Mouse (Mus musculus): ENCODE measurements around the gene Cd300ld4.
"Not testable (repeated sequence)": the region's sequence is repeated elsewhere in the genome, so short reads cannot be mapped to it uniquely, and the experiment has no call there.

The Cd300ld4 gene

DNA sequence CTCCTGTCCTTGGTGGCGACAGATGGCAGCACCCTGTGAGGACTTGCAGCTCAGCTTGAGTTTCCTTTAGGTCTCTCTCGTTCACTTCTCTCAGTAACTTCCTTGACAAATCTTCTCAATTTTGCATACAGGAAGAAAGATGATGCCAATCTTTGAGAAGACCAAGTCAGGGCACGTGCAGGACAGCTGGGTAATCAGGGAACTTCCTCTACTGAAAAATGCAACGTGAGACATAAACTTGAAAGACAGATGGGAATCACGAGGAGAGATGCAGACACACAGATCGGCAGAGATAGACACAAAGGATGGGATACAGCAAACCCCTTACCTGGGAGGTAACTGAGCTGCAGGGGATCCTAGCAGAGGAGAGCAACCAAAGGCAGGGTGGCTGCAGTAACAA is at the start of gene Cd300ld4:
Cd300ld4 (minus strand) TSS at position 101 of the 400 bp plus-strand sequence.
- not testable (repeated sequence) for DNase-seq (ENCODE audit: low spot score)

DNA sequence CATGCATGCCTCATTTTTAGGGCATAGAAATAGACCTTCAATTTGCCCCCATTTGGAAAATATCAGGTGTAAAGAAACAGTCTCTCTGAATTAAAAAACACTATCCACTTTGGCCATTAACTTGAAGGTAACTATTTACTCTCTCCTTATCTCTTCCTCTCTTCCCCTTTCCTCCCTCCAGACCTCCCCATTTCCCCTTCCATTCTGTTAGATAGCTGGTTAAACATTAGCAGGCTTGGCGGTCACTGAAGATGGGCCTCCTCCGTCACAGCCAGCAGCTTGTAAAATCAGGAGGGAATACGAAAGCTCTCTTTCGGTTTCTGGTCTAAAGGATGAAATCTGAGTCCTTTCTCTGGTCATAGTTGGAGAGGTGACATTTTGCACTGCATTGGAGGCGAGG is 49.0 kb upstream of the Cd300ld4 start:
- DNase-seq (ENCODE audit: low spot score) = no peak

DNA sequence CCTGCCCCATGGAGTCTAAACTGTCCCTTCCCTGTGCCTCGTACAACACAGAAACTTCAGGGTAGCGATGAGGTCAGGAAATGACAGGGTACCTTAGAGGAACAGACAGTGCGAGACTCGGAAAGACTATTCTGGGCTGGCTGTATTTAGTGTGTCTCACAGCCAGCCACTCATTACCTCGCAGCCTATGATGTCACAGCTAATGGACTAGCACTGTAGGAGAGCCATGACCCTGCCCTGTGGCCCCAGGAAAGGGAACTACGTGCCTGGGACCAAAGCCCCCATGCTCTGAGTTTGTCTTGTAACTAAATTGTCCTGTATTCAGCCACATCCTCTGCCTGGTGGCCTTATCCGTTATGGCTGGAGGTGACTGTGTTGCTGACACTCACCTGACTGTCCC is 48.6 kb upstream of the Cd300ld4 start:
- DNase-seq (ENCODE audit: low spot score) = no peak

DNA sequence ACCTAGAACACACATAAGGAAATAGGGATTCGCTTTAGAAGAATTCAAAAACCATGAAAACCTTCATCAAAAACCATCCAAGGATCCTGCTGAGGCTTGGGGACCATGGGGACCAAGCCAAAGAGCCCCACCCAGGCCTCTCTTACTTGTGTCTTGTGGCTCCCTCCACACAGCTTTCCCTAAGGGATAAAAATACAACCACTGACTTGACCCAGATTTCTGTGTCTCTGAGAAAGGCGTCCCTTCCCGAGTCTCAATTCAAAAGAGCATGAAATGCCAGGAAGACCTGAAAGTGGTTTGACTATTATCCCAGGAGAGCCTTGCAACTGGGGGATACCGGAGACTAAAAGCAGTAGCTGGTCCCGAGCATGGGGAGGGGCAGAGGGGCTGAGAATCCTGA is 46.2 kb upstream of the Cd300ld4 start:
- no peak for DNase-seq (ENCODE audit: low spot score)

DNA sequence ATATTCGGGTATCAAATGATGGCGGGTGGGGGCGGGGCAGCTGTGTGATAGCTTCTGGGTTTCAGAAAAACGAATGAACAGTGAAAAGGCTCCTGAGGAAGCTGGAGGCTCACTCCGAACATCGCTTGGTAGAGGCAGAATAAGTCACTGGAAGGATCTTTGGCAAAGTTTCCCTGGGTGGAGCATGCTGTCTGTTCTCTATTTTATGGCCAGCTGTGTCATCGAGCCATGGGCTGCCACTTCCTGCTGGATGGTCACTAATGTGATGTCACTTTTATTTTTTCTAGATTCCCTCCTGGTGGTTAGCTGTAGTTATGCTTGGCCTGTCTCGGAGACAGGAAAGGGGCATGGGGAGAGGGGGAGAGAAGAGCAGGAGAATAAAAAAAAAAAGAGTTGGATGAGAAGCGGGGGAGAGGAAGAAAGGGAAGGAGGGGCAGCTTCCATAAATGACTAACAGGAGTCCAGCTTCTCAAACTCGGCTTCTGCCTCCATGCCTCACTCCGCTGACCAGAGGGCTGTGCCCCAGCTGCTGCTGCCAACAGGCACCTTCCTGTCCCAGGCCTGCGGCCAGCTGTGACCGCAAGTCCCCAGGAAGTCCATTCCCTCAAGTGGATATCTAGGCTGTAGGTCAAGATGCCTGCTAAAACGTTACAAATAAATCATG is 45.0 kb upstream of the Cd300ld4 start:
- no peak for DNase-seq (ENCODE audit: low spot score)

DNA sequence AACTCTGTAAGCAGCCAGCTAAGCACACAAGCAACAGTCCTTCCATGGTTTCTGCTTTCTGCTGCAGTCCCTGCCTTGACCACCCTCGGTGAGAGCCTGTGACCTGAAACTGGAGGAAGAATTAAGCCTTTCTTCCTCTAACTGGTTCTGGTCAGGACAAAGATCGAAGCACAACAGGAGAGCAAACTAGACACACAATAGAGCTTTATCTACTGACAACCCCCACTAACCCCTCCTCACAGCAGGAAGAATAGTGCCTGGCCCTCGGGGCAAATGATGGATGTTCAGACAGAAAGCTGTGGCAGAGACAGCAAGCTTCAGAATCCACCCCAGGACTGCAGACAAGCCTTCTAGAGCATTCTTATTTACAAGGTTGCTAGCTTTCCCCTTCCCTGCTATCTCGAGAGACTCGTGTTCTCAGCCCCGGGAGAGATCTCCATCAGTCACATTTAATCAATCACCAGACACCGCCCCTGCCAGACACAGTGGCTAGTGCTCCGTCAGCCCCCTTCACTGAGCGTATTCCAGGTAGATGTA is 44.3 kb upstream of the Cd300ld4 start:
- DNase-seq (ENCODE audit: low spot score) = no peak

DNA sequence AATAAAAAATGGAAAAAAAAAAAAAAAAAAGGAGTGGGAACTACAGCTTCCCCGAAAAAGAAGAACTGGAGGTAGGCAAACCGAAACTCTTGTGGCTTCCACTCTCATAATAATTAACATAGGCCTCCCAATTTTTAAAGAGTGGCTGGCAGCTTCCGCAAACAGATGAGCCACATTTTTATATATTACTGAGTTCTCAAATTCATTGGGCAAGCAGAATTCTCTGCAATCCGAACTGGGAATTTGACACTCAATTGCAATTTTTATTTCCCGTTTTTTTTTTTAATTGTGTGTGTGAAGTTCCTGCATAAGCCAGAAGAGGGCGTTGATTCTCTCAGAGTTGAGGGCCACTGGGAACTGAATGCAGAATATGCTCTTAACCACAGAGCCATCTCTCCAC is 40.0 kb upstream of the Cd300ld4 start:
- DNase-seq (ENCODE audit: low spot score) = no peak

DNA sequence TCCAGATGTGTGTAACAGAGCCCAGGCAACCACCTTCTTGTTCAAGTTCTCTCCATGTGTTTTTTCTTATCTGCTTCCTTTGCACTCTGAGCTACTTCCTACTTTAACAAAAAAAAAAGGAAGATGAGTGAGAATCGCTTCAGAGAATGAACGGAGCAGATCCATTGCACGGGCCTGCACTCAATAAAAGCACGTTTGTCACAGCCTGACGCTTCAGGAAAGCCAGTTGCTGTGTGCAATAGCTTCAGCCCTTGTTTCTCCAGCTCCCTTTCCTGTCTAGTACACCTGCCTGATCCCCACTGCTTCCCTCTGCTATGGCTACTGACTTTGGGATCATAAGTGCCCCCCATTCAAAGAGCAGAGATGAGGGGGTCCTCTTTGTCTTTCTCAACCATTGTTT is 35.3 kb upstream of the Cd300ld4 start, which contains the start of gene Cd300e:
Cd300e (minus strand) TSS at position 101 of the 400 bp plus-strand sequence.
- DNase-seq (ENCODE audit: low spot score) = no peak

DNA sequence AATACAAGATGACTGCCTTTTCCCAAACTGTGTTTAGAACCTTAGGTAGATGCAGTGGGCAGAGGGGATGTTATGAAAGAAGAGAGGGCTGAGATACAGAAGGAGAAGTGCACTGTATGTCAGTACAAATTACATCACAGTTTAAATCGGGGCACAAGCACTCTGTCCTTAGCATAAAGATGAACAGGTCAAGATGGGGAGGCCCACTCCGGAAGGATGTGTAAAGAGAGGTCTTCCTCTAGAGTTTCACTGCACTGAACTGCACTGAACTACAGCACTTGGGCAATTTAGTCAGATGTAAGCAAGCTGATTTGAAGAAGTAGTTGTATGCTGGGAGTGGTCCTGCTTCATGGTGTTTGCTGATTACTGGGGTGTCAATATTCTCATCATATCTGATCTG is 33.0 kb upstream of the Cd300ld4 start:
- DNase-seq (ENCODE audit: low spot score) = no peak

DNA sequence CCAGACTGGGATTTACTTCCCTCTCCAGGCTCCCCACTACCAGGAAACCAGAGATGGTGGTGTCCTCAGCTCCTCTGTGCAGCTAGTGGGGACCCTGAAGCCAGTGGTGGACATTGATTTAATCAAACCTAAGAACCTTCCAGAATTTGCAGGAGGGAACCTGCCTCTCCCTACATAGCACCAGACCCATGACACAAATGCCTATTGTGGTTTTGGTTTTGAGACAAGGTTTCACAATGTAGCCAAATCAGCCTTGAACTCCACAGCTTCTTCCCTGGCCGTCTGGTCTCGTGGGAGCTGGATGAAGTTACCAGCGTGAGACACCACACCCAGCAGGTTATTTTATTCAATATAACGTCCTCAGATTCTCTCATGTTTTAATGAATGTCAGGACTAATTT is 31.9 kb upstream of the Cd300ld4 start:
- DNase-seq (ENCODE audit: low spot score) = no peak

DNA sequence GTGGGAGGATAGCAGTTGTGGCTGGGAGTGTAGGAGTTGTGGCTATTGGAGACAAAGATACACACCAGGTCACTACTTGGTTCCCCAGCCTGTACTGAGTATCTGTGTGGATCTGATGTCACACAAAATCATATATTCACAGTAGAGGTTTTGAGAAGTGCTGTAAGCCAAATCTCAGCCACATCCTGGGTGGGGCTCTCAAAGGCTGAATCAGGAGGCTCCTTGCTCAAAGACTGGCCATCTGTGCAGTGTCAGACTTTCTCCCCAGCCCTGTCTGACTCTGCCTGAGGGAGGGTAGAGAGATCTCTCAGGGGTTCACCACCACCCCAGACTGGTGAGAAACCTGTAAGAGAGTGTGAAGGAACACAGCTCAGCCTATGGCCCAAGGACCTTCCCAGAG is 27.7 kb upstream of the Cd300ld4 start:
- DNase-seq (ENCODE audit: low spot score) = no peak

DNA sequence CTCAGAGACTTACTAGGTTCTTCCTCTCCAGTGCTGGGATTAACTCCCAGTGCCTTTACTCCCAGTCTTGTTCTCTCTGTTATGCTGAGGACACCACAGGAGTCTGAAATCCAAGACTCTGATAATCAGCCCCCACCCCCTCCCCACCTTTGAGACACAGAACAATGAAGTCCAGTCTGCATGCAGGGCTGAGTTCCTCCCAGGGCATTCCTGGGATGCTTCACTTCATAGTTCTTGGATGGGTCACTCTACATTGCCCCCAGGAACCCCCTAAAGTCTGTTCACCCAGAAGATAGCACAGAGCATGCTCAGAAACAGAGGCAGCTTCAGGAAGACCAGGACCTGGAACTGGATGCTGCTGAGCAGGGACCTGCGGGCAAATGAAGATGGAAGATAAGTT is 26.2 kb upstream of the Cd300ld4 start:
- DNase-seq (ENCODE audit: low spot score) = no peak

DNA sequence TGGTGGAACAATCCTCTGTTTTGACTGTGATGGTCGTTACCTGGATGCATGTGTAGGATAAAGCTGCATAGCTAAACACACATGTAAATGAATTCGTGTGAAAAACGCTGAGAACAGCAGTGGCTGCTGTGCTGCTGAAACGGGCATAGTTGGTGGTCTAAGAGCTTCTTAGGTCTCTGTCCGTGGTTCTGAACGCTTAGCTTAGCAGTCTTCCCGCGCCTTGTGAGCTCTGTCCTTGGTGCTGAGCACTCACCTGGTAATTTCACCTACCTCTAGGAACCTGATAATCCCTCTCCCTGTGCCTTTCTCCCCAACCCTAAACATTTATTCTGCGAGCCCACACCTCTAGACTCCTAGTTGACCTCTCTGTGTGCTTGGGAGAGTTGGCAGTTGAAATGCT is 25.4 kb upstream of the Cd300ld4 start:
- DNase-seq (ENCODE audit: low spot score) = peak; percentile 58

DNA sequence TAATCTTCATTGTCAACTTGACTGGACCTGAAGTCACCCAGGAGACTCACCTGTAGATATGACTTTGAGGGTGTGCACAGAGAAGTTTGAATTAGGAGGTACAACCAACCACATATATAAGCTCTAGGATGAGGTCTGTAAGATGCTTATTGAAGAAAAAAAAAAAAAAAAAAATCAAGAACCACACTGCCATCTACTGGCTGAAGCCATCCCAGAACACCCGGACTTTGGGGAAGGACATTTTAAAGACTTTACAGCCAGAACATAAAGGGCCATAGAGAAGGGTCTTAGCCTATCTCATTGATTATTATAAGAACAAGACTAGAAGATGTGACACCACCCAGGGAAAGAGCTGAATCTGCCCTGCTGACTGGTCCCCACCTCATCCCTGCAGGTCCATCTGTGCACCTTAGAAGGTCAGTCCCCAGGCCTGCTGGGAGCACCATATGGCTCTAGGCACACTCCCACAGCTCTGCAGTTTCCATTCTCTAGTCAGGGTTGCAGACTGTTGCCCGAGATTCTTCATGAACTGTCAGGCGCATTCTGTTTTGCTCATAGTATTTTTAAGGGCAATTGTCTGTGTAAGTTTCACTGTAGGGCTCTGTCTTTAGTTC is 22.6 kb upstream of the Cd300ld4 start:
- no peak for DNase-seq (ENCODE audit: low spot score)

DNA sequence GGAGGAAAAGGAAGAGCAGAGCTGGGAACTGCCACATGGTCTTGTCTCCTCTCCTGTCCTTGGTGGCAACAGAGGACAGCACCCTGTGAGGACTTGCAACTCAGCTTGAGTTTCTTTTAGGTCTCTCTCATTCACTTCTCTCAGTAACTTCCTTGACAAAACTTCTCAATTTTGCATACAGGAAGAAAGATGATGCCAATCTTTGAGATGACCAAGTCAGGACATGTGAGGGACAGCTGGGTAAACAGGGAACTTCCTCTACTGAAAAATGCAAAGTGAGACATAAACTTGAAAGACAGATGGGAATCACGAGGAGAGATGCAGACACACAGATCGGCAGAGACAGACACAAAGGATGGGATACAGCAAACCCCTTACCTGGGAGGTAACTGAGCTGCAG is 21.4 kb upstream of the Cd300ld4 start, which contains the start of gene Cd300ld3:
Cd300ld3 (minus strand) TSS at position 151 of the 400 bp plus-strand sequence.
- DNase-seq (ENCODE audit: low spot score) = no peak

DNA sequence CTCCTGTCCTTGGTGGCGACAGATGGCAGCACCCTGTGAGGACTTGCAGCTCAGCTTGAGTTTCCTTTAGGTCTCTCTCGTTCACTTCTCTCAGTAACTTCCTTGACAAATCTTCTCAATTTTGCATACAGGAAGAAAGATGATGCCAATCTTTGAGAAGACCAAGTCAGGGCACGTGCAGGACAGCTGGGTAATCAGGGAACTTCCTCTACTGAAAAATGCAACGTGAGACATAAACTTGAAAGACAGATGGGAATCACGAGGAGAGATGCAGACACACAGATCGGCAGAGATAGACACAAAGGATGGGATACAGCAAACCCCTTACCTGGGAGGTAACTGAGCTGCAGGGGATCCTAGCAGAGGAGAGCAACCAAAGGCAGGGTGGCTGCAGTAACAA is 10.9 kb upstream of the Cd300ld4 start, which contains the start of gene Cd300ld5:
Cd300ld5 (minus strand) TSS at position 101 of the 400 bp plus-strand sequence.
- DNase-seq (ENCODE audit: low spot score) = not testable (repeated sequence)

DNA sequence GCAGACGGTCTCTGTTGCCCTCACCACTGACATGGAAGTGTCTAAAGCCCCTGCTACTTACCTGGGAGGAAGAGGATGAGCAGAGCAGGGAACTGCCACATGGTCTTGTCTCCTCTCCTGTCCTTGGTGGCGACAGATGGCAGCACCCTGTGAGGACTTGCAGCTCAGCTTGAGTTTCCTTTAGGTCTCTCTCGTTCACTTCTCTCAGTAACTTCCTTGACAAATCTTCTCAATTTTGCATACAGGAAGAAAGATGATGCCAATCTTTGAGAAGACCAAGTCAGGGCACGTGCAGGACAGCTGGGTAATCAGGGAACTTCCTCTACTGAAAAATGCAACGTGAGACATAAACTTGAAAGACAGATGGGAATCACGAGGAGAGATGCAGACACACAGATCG is 10.7 kb downstream of the Cd300ld4 start, which contains the start of gene Cd300ld2:
Cd300ld2 (minus strand) TSS at position 101 of the 400 bp plus-strand sequence.
- not testable (repeated sequence) for DNase-seq (ENCODE audit: low spot score)

DNA sequence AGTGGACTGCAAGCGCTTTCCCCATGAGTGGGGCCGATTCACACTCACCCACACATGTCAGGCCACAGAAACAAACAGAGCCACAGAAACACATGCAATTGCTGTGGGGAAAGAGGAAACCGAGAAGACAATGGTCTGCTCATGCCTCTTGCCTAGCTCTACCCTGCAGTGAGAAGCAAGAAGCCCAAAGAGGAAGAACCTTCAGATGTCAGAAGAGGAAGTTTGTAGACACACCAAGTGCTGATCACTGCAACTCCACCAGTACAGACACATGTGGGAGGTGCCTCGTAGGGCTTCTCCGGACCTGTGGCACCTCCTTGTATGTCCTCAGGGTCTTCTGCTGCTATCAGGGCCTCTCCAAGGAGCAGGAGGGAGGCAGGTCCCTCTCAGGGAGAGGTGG is 22.7 kb downstream of the Cd300ld4 start:
- no peak for DNase-seq (ENCODE audit: low spot score)

DNA sequence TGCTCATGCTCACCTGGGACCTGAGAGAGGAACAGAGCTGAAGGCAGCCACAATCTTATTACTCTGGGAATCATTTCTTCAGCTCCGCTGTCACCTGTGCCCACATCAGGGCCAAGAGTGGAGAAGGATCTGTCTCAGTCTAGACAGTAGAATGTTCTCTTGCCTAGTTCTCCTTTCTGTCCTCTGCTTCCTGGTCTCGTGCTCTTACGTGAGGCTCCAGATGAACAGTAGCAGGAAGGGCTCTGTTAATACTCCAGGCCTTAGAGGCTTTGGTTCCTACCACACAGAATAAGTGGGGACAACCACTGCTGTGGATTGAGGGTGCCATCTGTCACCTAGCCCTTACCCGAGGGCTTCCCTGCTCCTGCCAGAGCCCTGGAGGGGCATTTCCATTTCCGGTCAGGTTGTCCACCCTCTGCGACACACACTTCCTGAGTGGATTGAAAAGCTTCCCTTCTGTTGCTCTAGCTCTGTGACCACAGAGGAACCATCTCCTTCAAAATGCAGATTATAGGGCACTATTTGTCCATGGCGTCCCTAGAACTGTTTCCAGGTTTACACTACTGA is 25.3 kb downstream of the Cd300ld4 start, which contains the start of gene Cd300c2:
Cd300c2 (minus strand) TSS at position 407 of the 567 bp plus-strand sequence.
- no peak for DNase-seq (ENCODE audit: low spot score)

DNA sequence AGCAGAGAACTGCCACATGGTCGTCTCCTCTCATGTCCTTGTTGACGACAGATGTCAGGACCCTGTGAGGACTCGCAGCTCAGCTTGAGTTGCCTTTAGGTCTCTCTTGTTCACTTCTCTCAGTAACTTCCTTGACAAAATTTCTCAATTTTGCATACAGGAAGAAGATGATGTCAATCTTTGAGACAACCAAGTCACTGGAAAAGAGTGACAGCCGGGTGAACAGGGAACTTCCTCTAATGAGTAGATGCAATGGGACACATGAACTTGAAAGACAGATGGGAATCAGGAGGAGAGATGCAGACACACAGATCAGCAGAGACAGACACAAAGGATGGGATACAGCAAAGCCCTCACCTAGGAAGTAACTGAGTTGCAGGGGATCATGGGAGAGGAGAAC is 37.0 kb downstream of the Cd300ld4 start, which contains the start of gene Cd300ld:
Cd300ld (minus strand) TSS at position 130 of the 400 bp plus-strand sequence.
- DNase-seq (ENCODE audit: low spot score) = no peak

DNA sequence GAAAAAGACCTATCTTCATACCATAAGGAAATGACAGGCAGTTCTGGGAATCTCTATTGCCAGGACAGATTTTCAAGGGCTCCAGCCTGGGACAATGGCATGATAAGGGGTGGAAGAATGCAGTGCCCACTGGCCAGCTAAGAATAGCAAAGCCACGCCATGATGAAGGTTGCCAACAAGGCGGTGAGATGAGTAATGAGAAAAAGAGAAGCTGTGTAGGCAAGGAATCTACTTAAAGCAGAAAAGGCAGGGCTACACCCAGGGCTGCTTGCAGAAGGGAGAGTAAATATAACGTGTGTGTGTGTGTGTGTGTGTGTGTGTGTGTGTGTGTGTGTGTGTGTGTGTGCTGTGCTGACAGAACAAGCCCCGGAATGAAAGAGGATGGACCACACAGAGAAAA is 44.9 kb downstream of the Cd300ld4 start:
- no peak for DNase-seq (ENCODE audit: low spot score)

DNA sequence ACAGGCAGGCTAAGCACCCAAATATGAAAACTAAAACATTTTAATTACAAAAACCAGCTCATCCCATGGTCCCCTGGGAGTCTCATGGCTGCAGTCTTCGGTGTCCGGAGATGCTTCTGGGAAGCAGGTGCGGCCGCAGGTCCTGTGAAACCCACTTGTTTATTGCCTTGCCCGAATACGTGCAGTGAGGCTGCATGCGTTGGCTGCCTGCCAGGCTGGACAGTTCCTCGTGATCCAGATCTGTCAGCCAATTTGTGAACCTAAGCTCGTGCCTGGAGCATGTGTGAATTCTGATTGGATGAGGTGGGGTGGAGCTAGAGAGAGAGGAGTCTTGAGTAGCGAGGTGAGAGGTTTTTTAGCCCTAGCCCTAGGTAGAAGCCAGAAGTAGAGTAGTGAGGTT is 54.1 kb downstream of the Cd300ld4 start:
- no peak for DNase-seq (ENCODE audit: low spot score)
